Mouse (Mus musculus) stomach, embryonic 16.5 days (tissue): ENCODE results near the gene Cyp26a1. TPM values are rescaled to one million over a fixed set of nuclear protein-coding genes. Genes with fewer than 3 reads are reported as not detected.

ENCODE experiments used
- ATAC-seq: fragments of 200-750 bp; cut with Nextera tagmentation; 2 replicates; pipeline ENCODE4 v1.8.0; 2017; ENCODE audit warnings: moderate number of reproducible peaks, moderate TSS enrichment; ENCODE audit not compliant: insufficient read depth, low FRiP score
- H3K27ac ChIP-seq: fragments of 300-500 bp; sonication (generic); 2 replicates; pipeline ENCODE4 v1.5.1; 2014; ENCODE audit warnings: low read length
- H3K27me3 ChIP-seq: fragments of 300-500 bp; sonication (generic); 2 replicates; pipeline ENCODE4 v1.6.1; 2014; ENCODE audit warnings: low read length, control low read depth, mixed read lengths; ENCODE audit not compliant: control insufficient read depth, insufficient read depth
- H3K36me3 ChIP-seq: fragments of 300-500 bp; sonication (generic); 2 replicates; pipeline ENCODE4 v1.6.1; 2014; ENCODE audit warnings: low read length; ENCODE audit not compliant: control insufficient read depth, insufficient read depth
- H3K4me1 ChIP-seq: fragments of 300-500 bp; sonication (generic); 2 replicates; pipeline ENCODE4 v1.6.1; 2014; ENCODE audit warnings: low read length, control low read depth, mixed read lengths; ENCODE audit not compliant: control insufficient read depth, insufficient read depth
- H3K4me2 ChIP-seq: fragments of 300-500 bp; sonication (generic); 2 replicates; pipeline ENCODE4 v1.6.1; 2014; ENCODE audit warnings: low read depth, low read length, mixed read lengths
- H3K4me3 ChIP-seq: fragments of 300-500 bp; sonication (generic); replicated peaks from 2 replicates; pipeline ENCODE4 v1.5.1; 2014; ENCODE audit warnings: mild to moderate bottlenecking, low read length
- H3K9ac ChIP-seq: fragments of 300-500 bp; sonication (generic); 2 replicates; pipeline ENCODE4 v1.6.1; 2014; ENCODE audit warnings: low read length
- H3K9me3 ChIP-seq: fragments of 300-500 bp; sonication (generic); replicated peaks from 2 replicates; pipeline ENCODE4 v1.6.1; 2016; ENCODE audit warnings: low read length, control low read depth; ENCODE audit not compliant: control insufficient read depth
- WGBS: fragments of 180-500 bp; shearing (Covaris S2); extraction: QIAGEN DNeasy Blood & Tissue Kit; methylation state at CpG from one replicate; pipeline ENCODE4 v1.1.7; 2014; 5-methylcytosine and 5-hydroxymethylcytosine counted together
- polyA plus RNA-seq: library from polyadenylated mRNA; unstranded; fragments of >200 nt; fragmentation: Nextera tagmentation; extraction: Ambion mirVana; gene quantifications from 2 replicates; pipeline ENCODE4 v1.2.1, GENCODE M21; 2015

Cyp26a1 gene
- polyA plus RNA-seq, 1 experiment from 2014 or later = 5.7 TPM

- no peak overlapping the region for H3K9ac ChIP-seq
- no peak overlapping the region for H3K4me3 ChIP-seq
- H3K27ac ChIP-seq = no peak overlapping the region
- 51% methylated on average over 7 of the region's 7 CpGs for WGBS
- no peaks in the 10 kb centered on the region for H3K4me1 ChIP-seq
- no peaks in the 10 kb centered on the region for H3K36me3 ChIP-seq
- H3K4me2 ChIP-seq = no peak overlapping the region
- ATAC-seq = no peak
- no peaks in the 10 kb centered on the region for H3K27me3 ChIP-seq
- no peaks in the 10 kb centered on the region for H3K9me3 ChIP-seq
Observed at GRCm38 (mm10) chr19:37740043-37740442, 42.4 kb downstream of the Cyp26a1 start.

Other genes starting within 250 kb of the Cyp26a1 start
- gene Exoc6, start 147.4 kb upstream of the Cyp26a1 start, polyA plus RNA-seq = 14.1 and 14.6 TPM in 2 replicates
- not detected in 2 replicates for gene Cyp26c1, start 12.2 kb upstream of the Cyp26a1 start, polyA plus RNA-seq